Mouse (Mus musculus) lung, postnatal 36 days (tissue): ENCODE data around the gene Hikeshi.
A peak's percentile ranks its signal among the peaks of the same experiment; 100 is the strongest.

ENCODE experiments used
- DNase-seq: peaks from one replicate; pipeline ENCODE4 v3.0.0; 2022; ENCODE audit warnings: mixed read lengths

Hikeshi gene

GRCm38 (mm10) chr7:89940571-89941463, at the start of gene Hikeshi:
Gene Hikeshi (minus strand): TSS chr7:89941204.
- DNase-seq, result peak; percentile 99

- no peak for DNase-seq
These were observed 43.4 kb upstream of the Hikeshi start for GRCm38 (mm10) chr7:89984421-89984820.

DNA sequence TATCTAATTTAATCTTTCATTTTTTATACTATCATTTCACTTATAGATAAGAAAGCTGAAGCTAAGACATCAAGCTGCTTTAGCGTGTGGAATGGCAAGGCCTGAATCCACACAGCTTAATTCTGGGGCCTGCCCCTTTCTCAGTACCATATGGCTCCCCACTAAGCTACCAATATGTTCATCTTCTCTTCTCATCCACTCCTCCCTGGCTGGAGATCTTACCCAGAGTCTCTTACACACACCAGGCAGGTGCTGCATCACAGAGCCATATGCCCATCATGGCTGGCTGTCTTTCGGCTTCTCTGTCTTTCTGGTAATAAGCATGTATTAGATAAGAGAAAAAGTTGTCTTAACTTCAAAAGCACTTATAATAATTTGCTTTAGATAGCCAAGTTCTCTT, 42.4 kb upstream of the Hikeshi start:
- no peak for DNase-seq

DNA sequence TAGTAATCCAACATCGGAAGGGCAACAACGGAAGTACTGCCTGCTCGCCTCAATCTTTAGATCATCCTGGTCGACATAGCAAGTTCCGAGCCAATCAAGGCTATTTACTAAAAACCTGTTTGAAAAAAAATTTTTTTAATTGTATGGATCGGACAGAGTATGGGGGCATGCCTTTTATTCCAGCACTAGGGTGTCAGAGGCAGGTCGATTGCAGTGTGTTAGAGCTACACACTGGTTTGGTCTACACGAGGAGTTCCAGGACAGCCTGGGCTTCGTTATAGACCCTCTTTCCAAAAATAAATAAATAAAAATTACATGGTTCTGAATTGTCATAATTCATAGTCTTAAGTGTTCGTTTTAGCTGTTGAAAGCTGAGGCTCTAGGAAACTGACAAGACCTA, 40.6 kb upstream of the Hikeshi start:
- DNase-seq, result no peak

DNA sequence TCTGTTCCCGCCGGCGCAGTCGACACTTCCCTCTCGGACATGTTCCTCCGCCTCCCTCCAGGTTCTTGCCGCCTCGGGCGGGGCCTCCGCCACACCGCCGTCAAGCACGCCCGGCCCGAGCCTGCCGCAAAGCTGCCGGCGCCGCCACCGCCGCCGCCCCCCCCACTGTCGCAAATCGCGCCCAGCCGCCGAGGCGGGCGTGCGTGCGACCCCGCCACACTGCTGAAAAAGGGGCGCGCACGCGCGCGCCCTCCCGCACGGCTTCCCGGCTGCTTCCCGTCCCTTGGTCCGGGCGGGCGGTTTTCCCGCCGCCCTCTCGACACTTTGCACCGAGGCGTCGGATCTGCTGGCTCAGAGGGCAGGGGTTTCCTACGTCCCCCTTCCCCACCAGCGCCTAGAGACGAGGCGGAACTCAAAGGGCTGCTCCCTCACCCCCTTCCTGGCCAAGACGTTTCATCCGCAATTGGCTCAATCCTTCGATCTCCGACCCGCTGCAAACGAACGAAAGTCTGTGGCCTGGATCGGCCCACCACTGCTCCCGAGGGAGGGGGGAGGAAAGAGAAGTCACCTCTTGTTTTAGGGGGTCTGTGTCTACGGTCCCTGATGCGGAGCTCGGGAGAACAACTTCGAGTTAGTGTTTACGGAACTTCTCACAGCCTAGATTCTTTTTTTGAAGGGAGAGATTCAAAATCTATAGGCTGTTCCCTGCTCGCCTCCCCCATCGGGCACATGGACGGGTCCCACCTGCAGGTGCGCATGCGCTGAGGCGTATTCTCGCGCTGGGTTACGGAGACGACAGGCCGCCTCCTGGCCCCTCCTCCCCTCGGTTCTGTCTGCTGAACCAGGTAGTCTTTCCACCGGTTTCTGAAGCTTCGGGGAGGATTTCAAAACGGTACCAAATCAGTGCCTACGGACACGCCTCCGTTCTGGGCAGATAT, 39.8 kb upstream of the Hikeshi start, which contains the start of gene Eed:
TSS of gene Eed (minus strand) at position 499 of the 938 bp plus-strand sequence.
- peak; percentile 96 for DNase-seq

- DNase-seq, result no peak
These were observed 39.1 kb upstream of the Hikeshi start for GRCm38 (mm10) chr7:89980133-89980484.

GRCm38 (mm10) chr7:89979432-89980130, 38.6 kb upstream of the Hikeshi start:
- peak; percentile 7 for DNase-seq

- DNase-seq, result no peak
These were observed 35.8 kb upstream of the Hikeshi start for GRCm38 (mm10) chr7:89976796-89977195.

GRCm38 (mm10) chr7:89975571-89975970, 34.6 kb upstream of the Hikeshi start:
- DNase-seq, result no peak

GRCm38 (mm10) chr7:89967235-89967634, 26.2 kb upstream of the Hikeshi start:
- DNase-seq, result no peak

DNA sequence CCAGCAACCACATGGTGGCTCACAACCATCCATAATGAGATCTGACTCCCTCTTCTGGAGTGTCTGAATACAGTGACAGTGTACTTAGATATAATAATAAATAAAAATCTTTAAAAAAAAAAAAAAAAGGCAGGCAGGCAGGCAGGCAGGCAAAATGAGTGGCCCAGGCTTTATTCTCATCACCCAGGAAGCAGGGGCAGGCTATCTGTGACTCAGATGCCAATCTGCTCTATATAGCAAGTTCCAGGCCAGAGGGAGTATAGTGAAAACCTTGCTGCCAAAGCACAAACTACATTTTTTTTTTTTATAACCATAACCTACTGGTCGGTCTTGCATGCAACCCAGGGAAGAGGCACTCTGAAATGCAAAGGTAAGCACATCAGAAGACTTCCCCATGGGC, 25.8 kb upstream of the Hikeshi start:
- DNase-seq, result no peak

- no peak for DNase-seq
These were observed 22.1 kb upstream of the Hikeshi start for GRCm38 (mm10) chr7:89963135-89963534.

- peak; percentile 34 for DNase-seq
These were observed 16.3 kb upstream of the Hikeshi start for GRCm38 (mm10) chr7:89957300-89957699.

DNA sequence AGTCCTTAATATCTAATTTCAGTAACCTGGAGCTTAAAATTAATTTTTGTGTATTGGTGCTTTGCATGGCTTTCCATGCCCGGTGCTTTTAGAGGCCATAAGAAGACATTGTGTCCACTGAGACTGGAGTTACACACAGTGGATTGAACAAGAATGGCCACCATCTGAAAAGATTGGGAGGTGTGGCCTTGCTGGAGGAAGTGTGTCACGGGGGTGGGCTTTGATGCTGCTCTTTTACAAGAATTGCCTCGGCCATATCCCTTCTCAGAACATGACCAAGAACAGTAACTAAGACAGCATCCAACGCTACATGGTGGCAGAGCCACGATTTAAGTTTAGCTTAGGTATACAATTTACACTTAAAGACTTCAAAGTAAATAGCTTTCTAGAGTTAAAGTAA, 13.3 kb upstream of the Hikeshi start:
- no peak for DNase-seq

GRCm38 (mm10) chr7:89949403-89949802, 8.4 kb upstream of the Hikeshi start:
- no peak for DNase-seq

GRCm38 (mm10) chr7:89948026-89948425, 7.0 kb upstream of the Hikeshi start:
- peak; percentile 52 for DNase-seq

- no peak for DNase-seq
These were observed 1.3 kb downstream of the Hikeshi start for GRCm38 (mm10) chr7:89939497-89940353.

DNA sequence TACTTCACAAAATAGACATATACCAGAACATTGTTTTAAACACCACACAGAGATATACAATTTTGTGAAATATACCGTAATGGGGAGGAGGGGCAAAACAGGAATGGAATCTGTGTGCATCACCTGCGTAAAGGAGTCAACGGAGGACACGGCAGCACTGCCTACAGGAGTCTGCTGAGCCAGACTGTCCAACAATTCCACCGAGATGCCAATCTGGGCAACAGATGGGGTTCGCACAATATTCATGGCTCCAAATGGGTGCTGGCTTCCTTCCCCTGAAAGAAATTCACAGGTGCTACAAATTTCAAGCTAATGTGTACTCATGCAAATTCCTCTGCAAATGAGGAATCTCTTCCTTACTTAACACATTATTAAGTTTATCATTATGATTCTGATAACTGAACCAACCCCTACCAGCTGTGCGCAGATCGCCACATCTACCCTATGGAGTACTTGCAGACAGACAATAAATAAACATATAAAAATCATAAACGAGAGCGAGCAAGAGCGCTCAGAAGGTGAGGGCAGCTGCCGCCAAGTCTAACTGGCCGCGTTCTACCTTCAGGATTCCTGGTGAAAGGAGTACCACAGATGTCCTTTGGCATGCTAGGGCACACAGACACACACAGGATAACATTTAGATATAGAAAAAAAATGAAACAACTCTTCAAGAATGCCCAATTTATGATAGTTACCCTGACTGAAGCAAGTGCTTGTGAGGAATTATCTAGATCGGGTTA, 17.4 kb downstream of the Hikeshi start:
- no peak for DNase-seq

GRCm38 (mm10) chr7:89917776-89918175, 23.2 kb downstream of the Hikeshi start:
- no peak for DNase-seq

DNA sequence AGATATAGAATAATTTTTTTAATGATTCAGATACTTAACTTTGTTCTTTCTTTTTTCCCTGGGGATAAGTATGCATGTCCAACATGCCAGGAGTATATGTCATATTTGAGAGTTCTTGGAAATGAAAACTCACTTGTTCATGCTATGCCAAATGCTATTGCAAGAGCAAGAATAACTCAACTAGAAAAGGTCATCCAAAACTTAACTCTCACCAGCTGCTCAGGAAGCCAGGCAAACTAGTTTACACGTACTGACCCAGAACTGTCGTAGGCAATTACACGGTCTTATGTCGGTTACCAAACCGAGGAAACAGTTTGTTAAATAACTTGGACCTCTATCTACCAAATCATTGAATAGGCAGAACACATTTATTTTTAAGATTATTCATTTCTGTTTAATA, 24.3 kb downstream of the Hikeshi start:
- DNase-seq, result no peak
